Mouse (Mus musculus) CH12.LX (cell line): Measurements from ENCODE around the gene Nkx2-5.

Experiments
- CTCF ChIP-seq, 2 experiments: IDR thresholded peaks in 1 of 2; conservative IDR thresholded peaks in 1 of 2; 2 replicates each; pipeline ENCODE4 v1.5.1; 2011 to 2012; ENCODE audit warnings: low read depth in 2 of 2, low read length in 2 of 2, improper control_type of control experiment in 1 of 2, inconsistent platforms in 1 of 2, mild to moderate bottlenecking in 1 of 2, moderate library complexity in 1 of 2
- GABPA ChIP-seq: IDR thresholded peaks from 2 replicates; pipeline ENCODE4 v1.6.1; 2012; ENCODE audit warnings: low read depth, low read length, improper control_type of control experiment, inconsistent platforms; ENCODE audit not compliant: insufficient replicate concordance
- HCFC1 ChIP-seq: IDR thresholded peaks from 2 replicates; pipeline ENCODE4 v1.6.1; 2012; ENCODE audit warnings: low read depth, mild to moderate bottlenecking, inconsistent platforms, low read length, improper control_type of control experiment
- MAZ ChIP-seq: IDR thresholded peaks from 2 replicates; pipeline ENCODE4 v1.6.1; 2012; ENCODE audit warnings: low read depth, mild to moderate bottlenecking, inconsistent platforms, low read length, improper control_type of control experiment, moderate library complexity
- POLR2A ChIP-seq: IDR thresholded peaks from 2 replicates; pipeline ENCODE4 v1.6.1; 2011; ENCODE audit warnings: low read depth, mild to moderate bottlenecking, improper control_type of control experiment, low read length
- SMC3 ChIP-seq: IDR thresholded peaks from 2 replicates; pipeline ENCODE4 v1.6.1; 2011; ENCODE audit warnings: low read depth, low read length, improper control_type of control experiment
- ZKSCAN1 ChIP-seq: IDR thresholded peaks from 2 replicates; pipeline ENCODE4 v1.6.1; 2012; ENCODE audit warnings: low read depth, inconsistent platforms, low read length, improper control_type of control experiment, borderline replicate concordance
- ZNF384 ChIP-seq: IDR thresholded peaks from 2 replicates; pipeline ENCODE4 v1.6.1; 2012; ENCODE audit warnings: low read depth, low read length, improper control_type of control experiment, inconsistent platforms

DNA sequence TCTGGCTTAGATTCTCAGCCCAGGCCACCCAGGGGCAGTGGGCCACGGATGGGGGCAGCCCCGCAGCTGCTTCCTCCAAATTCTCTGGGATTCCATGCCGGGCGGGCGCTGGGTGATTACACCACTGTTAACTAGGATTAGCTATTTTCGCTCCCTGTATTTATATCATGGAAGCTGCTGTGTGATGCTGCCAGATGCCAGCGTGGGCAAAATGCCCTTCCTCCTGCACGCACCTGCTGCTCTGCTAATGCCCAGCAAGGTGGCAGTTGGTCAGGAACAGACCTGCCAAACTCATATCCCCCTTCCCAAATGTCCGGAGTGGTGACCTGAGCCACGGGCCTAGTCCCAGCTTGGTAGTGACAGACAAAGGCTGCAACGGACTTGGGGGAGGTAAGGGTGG, 29.7 kb upstream of the Nkx2-5 start:
- no peak for TF ChIP-seq CTCF (conservative IDR thresholded peaks at IDR 0.05 in 1 of 2, IDR thresholded peaks at IDR 0.05 in 1 of 2; ENCODE audit: low read depth in 2 of 2, low read length in 2 of 2)
- no peak for TF ChIP-seq ZKSCAN1
- TF ChIP-seq GABPA: no peak
- no peak for TF ChIP-seq POLR2A
- TF ChIP-seq ZNF384: no peak
- no peak for TF ChIP-seq HCFC1
- no peak for TF ChIP-seq SMC3
- TF ChIP-seq MAZ: no peak
